Mouse (Mus musculus) embryonic stem cell, embryonic (primary cell): ENCODE measurements around the gene Stat5b.

Source experiments
- CTCF ChIA-PET, 4 experiments: fragments of 300-600 bp in 2 of 4; fragments of 350-600 bp in 2 of 4; sonication (Branson Sonifier 250); formaldehyde crosslinking; loops; one replicate each; lab custom pipeline; 2022; ENCODE audit warnings: inconsistent platforms in 2 of 4; lab: Charles Lee
- POLR2A ChIA-PET, 4 experiments: fragments of 300-600 bp in 2 of 4; fragments of 350-600 bp in 2 of 4; sonication (Branson Sonifier 250); formaldehyde crosslinking; loops; one replicate each; lab custom pipeline; 2022; ENCODE audit warnings: antibody characterized with exemption in 4 of 4, inconsistent platforms in 1 of 4; lab: Charles Lee

Stat5b gene

DNA sequence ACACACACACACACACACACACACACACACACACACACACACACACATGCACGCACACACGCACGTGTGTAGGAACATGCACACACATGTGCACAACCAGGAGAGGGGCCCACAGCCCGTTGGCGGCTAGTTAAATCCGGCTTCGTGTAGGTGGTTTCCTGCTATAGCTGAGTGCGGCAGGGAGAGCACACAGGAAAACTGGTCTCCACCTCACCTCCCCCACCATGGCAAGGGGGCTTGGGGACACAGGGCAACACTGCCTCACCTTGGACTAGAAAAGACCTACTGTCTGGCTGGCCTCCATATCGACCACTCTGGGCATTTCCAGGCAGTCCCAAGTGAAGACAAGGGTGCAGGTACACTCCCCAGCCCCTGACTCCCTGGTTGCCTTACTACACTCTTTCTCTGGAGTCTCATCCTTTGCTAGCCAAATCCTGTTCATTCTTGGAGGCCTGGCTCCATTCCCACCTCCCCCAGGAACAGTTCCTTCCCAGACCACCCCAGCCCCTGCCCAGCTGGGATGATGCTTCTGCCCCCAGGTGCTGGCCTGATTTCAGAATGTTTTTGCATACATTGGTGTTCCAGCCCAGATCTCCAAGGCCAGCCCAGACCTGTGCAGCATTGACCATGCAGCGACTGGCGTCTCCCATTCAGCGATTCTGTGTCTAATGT is 96.4 kb downstream of the Stat5b start:
- ChIA-PET POLR2A (interaction anchor here in 1 of 4 experiments (1.3 kb wide), 1 partner anchor 16 kb away, joined by 5 read pairs; the partner anchor contains the start of gene Rab5c), CTCF (interaction anchor here in 1 of 4 experiments (0.6 kb wide), 1 partner anchor 79 kb away, joined by 4 read pairs; no protein-coding TSS in a partner anchor)

DNA sequence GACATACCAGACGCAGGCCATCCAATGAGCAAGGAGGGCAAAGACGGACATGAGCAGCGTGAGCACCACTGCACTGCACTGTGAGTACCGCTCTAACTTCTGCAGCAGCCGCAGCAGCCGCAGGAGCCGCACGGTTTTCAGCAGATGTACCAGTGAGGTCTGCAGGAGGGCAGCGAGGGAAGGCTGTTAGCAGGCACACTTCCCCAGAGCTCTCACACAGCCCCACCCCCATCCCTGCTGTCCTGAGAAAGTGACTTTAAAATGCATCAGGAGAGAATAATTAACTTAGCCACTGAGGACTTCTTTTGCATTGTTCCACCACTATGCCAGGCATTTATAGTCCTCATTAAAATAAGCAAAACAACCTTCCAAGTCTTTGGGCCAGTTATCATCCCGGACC is 98.2 kb downstream of the Stat5b start:
- ChIA-PET CTCF (interaction anchor here in 2 of 4 experiments (1.3 to 1.8 kb wide), 2 partner anchors 9 to 10 kb away, joined by 4 to 5 read pairs; no protein-coding TSS in a partner anchor), POLR2A (interaction anchor here in 3 of 4 experiments (0.9 to 1.5 kb wide), 4 partner anchors 8 to 15 kb away, joined by 3 to 7 read pairs (median 3); partner anchors contain the start of genes Rab5c (in 3 of the 3) and Kcnh4 (in 1 of the 3))

DNA sequence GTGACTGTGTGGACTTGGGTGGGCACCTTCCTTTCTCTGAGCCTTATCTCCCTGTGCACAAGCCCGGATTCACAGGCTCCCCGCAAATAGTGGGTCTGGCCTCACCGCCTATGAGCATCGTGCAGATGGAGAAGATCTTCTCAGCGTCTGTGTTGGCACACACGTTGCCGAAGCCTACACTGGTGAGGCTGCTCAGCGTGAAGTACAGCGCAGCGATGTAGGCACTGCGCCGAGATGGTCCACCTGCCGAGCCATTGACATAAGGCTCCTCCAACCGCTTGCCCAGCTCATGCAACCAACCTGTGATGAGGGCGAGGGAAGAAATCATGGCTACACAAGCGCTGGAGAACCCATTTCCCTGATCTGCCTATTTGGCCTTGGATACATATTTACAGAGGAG is 100.4 kb downstream of the Stat5b start:
- POLR2A ChIA-PET = interaction anchor here in 3 of 4 experiments (0.7 to 2.9 kb wide), 4 partner anchors 9 to 353 kb away, joined by 3 to 10 read pairs (median 3); partner anchors contain the start of genes Jup (in 1 of the 3) and Rab5c (in 1 of the 3)

DNA sequence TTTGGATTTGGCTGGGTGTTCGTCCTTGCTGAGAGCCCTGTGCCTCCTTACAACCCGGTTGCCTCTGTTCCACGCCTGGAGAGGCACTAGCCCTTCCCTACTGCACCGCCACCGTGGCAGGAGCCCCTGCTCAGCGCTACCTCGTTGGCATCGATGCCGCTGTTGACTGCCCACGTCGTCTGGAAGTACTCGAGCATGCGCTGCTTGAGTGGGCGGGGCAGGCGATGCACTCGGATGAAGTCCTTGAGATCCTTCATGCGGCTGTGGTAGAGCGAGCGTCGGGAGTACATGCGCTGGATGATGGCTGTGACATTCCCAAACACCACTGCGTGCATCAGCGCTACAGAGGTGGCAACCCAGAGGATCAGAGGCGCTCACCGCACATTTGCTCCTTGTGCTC is 101.1 kb downstream of the Stat5b start:
- POLR2A ChIA-PET = interaction anchor here in 1 of 4 experiments (2.9 kb wide), 1 partner anchor 11 kb away, joined by 10 read pairs; the partner anchor contains the start of gene Rab5c
- CTCF ChIA-PET = interaction anchor here in 2 of 4 experiments (0.9 to 1.3 kb wide), 2 partner anchors 12 kb away, joined by 3 read pairs; no protein-coding TSS in a partner anchor

More for the DNA sequence above, 100.4 kb downstream of the Stat5b start:
- CTCF ChIA-PET = interaction anchor here in 2 of 4 experiments (0.5 to 0.9 kb wide), 3 partner anchors 11 to 208 kb away, joined by 3 to 8 read pairs (median 3); no protein-coding TSS in a partner anchor

DNA sequence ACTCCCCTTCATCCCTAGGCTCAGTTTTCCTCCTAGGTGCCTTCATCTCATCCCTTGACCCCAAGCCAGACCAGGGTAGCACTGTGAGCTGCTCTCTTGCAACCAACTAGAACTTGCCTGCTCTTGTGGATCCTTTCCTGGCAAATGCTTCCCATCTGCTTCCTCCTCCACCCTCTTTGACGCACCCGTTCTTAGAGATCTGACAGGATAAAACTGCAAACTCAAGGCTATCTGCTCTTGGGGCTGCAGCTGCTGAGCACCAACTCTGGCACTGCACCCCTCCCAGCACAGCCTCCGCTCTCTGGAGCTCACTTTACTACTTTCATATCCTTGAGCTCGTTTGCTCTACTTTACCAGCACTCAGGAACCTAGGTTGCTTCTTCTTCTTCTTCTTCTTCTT is 101.9 kb downstream of the Stat5b start:
- ChIA-PET CTCF (interaction anchor here (0.5 to 1.3 kb wide), 5 partner anchors 10 to 84 kb away, joined by 3 to 6 read pairs (median 4); no protein-coding TSS in a partner anchor), POLR2A (interaction anchor here in 2 of 4 experiments (0.7 to 2.9 kb wide), 4 partner anchors 10 to 222 kb away, joined by 3 to 10 read pairs (median 6); partner anchors contain the start of gene Rab5c (in 2 of the 2))

DNA sequence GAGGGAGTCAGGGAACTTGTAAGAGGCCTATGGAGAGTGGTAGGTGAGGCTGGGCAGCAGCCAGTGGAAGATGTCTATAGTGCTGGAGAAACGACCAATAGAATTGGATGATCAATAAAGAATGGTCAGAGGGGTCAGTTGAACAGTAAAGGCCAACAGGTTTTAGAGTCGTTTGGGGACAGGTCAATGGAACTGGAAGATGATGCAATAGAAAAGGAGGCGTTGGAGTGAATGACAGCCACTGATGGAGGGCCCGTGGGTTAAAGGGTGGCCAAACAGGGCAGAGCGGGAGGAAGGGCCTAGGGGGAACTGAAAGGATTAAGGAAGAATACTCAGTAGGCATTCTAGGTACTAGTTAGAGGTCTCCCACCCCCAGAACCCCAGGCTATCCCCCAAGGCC is 103.4 kb downstream of the Stat5b start:
- ChIA-PET CTCF (interaction anchor here in 3 of 4 experiments (0.6 to 2.4 kb wide), 4 partner anchors 9 to 1578 kb away, joined by 3 to 17 read pairs (median 4); partner anchors contain the start of gene Rab5c (in 1 of the 3)), POLR2A (interaction anchor here in 3 of 4 experiments (0.6 to 1.3 kb wide), 7 partner anchors 9 to 1037 kb away, joined by 3 to 10 read pairs (median 4); partner anchors contain the start of gene Rab5c (in 2 of the 3))

DNA sequence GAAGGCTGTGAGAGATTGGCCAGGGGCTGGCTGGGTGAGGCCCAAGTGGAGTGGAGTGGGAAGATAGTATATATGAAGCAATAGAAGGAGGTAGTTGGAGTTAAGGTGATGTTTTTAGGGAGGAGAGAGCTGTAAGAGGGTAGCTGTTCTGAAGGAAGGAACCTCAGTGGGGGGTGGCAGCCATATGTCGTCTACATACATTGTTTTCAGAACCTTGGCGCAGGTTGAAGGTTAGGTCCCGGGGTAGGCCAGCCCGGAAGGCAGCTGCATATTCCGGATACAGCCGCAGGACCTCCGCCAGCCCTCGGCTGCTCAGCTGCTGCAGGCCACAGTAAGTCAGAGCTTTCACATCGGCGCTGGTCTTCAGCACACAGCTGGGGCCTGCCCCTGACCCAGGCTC is 104.0 kb downstream of the Stat5b start:
- CTCF ChIA-PET = interaction anchor here (0.8 to 2.4 kb wide), 4 partner anchors 9 to 15 kb away, joined by 3 to 17 read pairs (median 4); partner anchors contain the start of gene Rab5c (in 1 of the 4)
- POLR2A ChIA-PET = interaction anchor here (0.6 to 1.3 kb wide), 8 partner anchors 8 to 1037 kb away, joined by 3 to 10 read pairs (median 4); partner anchors contain the start of gene Rab5c (in 2 of the 4)

DNA sequence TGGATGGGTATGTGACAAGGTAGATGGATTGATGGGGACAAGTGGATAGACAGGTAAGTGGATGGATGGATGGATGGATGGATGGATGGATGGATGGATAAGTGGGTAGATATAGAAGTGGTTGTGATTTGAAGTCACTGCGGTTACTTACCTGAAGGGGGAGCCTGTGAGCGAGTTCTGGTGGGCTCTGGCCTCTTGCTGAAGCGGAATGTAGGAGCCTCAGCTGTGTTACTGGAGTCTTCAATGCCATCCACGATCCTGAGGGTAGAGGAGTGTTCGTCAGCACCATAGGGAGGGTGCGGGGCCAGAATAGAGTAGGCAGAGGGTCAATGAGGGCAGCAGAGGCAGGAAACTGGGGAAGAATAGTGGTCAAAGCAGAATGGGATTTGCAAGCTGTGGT is 105.4 kb downstream of the Stat5b start:
- ChIA-PET POLR2A (interaction anchor here in 3 of 4 experiments (0.6 to 1.2 kb wide), 12 partner anchors 9 to 425 kb away, joined by 3 to 6 read pairs (median 3); partner anchors contain the start of genes Dhx58 (in 1 of the 3), Eif1 (in 1 of the 3), Kat2a (in 1 of the 3) and Stat3 (in 1 of the 3)), CTCF (interaction anchor here (0.5 to 5.6 kb wide), 23 partner anchors 14 to 313 kb away, joined by 3 to 56 read pairs (median 3); partner anchors contain the start of genes Kcnh4 (in 2 of the 4), Ghdc (in 1 of the 4), Hcrt (in 1 of the 4) and Hspb9 (in 1 of the 4))

DNA sequence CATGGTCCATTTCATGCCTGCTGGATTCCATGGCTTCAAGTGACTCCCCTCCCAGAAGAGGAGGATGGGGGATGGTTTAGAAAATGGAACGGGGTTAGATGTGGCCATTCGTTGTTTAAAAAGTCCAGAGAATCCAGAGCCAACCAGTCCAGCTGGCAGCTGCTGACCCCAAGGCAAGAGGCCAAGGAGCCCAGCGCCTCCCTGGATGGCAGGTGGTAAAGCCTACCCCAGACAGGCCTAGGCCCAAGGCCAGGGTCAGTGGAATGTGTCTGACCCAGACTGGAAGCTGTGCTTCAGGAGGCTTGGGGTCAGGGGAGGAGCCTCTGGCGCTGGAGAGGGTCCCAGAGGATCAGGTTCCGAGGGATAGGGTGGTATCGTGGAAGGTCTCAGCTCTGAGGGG is 109.2 kb downstream of the Stat5b start:
- ChIA-PET POLR2A (interaction anchor here in 3 of 4 experiments (0.6 to 1.4 kb wide), 6 partner anchors 17 to 330 kb away, joined by 3 to 4 read pairs (median 3); partner anchors contain the start of gene Stat3 (in 1 of the 3)), CTCF (interaction anchor here in 3 of 4 experiments (0.7 to 5.6 kb wide), 5 partner anchors 19 to 130 kb away, joined by 3 to 56 read pairs (median 5); partner anchors contain the start of genes Hcrt (in 1 of the 3) and Kcnh4 (in 1 of the 3))

DNA sequence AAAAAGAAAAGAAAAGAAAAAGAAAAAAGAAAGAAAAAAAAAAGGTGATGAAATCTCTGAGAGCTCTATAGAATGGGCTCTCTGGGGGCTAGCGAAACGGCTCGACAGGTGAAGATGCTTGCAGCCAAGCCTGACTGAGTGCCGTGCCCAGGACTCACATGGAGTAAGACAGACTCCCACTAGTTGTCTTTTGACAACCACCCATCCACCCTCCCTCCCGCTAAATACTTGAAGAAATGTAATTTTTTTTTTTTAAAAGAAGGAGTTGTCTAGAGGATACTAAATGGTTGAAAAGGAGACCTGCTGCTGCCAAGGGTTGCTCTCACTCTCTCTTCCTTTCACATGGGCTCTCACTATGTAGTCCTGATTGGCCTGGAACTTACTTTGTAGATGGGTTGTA is 111.8 kb downstream of the Stat5b start:
- POLR2A ChIA-PET = interaction anchor here (0.6 to 4.0 kb wide), 61 partner anchors 8 to 681 kb away, joined by 3 to 33 read pairs (median 5); partner anchors contain the start of genes Kcnh4 (in 4 of the 4), Acly (in 2 of the 4), Ghdc (in 2 of the 4) and Jup (in 2 of the 4)

DNA sequence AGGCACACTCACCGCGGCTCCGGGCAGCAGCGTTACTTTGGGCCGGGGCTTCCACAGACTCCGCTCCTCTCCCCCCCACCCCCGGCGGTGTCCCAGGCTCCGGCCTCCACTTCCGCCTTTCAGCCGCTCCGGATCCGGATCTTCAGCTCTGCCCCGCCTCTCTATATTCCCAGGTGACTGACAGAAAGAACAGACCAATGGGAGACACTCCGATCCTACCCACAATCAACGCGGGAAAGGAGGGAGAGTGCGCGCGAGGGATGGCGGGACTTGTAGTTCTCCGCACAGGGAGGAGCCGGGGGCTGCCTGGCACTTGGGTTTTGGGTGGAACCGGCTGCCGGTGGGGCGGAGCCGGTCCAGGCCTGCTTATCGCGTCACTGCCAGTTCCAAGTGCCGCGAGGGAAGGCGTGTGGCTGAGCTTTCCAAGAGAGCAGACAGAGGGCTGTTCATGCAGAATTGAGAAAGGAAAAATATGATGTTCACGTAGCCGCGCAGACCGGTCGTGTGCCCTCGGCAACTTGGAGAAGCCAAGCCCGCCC is 112.4 kb downstream of the Stat5b start, which contains the start of gene Rab5c:
Gene Rab5c (minus strand): TSS at position 150 of the 539 bp plus-strand sequence.
- ChIA-PET CTCF (interaction anchor here (0.7 to 3.0 kb wide), 19 partner anchors 9 to 522 kb away, joined by 3 to 15 read pairs (median 5); partner anchors contain the start of genes Hspb9 (in 2 of the 4), Acly (in 1 of the 4), Dnajc7 (in 1 of the 4) and Ghdc (in 1 of the 4)), POLR2A (interaction anchor here (0.6 to 4.0 kb wide), 90 partner anchors 8 to 704 kb away, joined by 3 to 33 read pairs (median 4); partner anchors contain the start of genes Kcnh4 (in 4 of the 4), Ghdc (in 3 of the 4), Kat2a (in 3 of the 4) and Rpl27 (in 3 of the 4))

More for the DNA sequence above, 111.8 kb downstream of the Stat5b start:
- CTCF ChIA-PET = interaction anchor here (0.6 to 3.0 kb wide), 10 partner anchors 12 to 493 kb away, joined by 3 to 15 read pairs (median 6); partner anchors contain the start of gene Hspb9 (in 1 of the 4)

DNA sequence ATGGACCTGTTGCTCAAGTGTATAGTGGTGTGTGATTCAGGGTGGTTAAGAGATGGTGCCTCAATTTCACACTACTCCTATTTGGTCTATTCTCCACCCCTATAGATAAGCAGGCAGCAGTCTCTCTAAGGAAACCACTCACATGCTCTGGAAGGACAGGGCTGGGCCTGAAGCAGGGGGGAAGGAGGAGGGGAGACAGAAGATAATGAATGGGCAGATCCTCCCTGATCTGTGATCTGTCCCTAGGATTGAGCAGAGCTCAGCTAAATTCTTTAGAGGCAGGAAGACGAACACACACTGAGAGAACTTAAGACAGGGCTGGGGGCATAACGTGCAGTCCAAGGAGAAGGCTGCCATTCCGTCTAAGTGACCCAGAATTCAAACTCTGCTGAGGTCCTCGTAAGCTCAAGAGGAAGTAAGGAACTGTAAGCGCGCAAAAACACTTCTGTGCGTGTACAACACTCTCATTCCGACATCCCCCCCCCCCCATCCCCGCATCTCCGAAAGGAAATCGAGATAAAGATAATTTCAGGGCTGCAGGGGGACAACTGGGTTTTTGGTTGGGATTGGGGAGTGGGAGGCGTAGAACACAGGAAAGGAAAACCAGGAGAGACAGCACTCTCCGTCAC is 113.3 kb downstream of the Stat5b start:
- ChIA-PET CTCF (interaction anchor here (0.7 to 3.0 kb wide), 15 partner anchors 10 to 523 kb away, joined by 3 to 15 read pairs (median 4); partner anchors contain the start of genes Hspb9 (in 2 of the 4), Acly (in 1 of the 4), Dnajc7 (in 1 of the 4) and Wnk4 (in 1 of the 4)), POLR2A (interaction anchor here (0.7 to 4.0 kb wide), 63 partner anchors 8 to 705 kb away, joined by 3 to 33 read pairs (median 5); partner anchors contain the start of genes Ghdc (in 3 of the 4), Eif1 (in 2 of the 4), Hspb9 (in 2 of the 4) and Kat2a (in 2 of the 4))

DNA sequence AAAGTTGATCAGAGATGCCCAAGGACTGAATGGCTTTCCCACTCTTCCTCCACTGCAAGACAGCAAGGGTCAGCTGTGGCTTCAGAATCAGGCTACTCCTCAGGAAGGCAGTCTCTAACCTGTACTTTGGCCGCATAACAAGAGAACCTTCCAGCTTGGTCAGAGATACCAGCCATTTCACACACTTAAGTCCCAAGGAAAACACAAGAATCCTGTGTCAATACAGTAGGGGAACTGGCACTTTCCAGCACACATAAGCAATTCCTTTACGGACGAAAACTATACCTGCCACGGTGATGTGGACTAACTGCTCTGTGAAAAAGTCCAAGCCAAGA is 113.8 kb downstream of the Stat5b start:
- POLR2A ChIA-PET = interaction anchor here in 3 of 4 experiments (1.0 to 4.0 kb wide), 15 partner anchors 9 to 417 kb away, joined by 3 to 33 read pairs (median 10); partner anchors contain the start of genes Hspb9 (in 2 of the 3), Kat2a (in 2 of the 3), Acly (in 1 of the 3) and Eif1 (in 1 of the 3)

DNA sequence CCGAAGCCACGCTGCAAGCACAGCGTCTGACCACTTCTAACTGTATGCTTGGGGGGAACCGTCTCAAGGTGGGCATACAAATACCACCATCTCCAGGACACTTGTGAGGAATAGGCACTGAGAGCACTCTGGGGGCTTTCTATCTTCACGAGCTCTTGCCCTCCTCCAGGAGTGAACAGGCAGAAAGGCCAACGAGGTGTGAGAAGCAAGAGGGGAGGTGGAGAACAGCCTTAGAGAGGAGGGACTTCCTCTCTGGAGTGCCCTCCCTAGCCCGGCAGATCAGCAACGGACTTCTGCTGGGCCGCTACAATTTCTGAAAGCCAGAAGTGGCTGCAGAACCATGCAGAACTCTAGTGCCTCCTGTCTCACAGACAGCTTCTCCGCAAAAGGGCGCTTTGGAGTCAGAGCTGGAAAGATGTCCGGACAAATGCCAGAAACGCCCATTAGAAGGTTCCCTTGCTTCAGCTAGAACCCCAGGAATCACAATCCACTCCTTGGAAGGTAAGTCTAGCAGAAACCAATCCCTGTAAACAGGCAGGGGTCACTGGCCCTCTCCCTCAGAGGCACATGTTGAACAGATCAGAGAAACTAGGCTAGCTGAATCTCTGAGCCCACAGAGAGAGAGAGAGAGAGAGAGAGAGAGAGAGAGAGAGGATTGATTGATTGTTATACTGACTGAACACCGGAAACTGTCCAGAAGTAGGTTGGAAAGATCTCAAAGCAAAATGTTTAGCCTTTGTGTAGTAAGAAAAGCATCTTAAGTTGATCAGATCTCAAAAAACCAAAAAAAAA is 114.4 kb downstream of the Stat5b start:
- CTCF ChIA-PET = interaction anchor here in 3 of 4 experiments (0.7 to 3.0 kb wide), 7 partner anchors 11 to 155 kb away, joined by 3 to 15 read pairs (median 5); partner anchors contain the start of gene Hspb9 (in 1 of the 3)
- POLR2A ChIA-PET = interaction anchor here in 3 of 4 experiments (0.5 to 4.0 kb wide), 15 partner anchors 8 to 208 kb away, joined by 3 to 33 read pairs (median 6); partner anchors contain the start of genes Hspb9 (in 2 of the 3), Kat2a (in 2 of the 3), Acly (in 1 of the 3) and Stat3 (in 1 of the 3)

More for the DNA sequence above, 113.8 kb downstream of the Stat5b start:
- CTCF ChIA-PET = interaction anchor here (0.7 to 3.0 kb wide), 8 partner anchors 12 to 154 kb away, joined by 3 to 15 read pairs (median 6); partner anchors contain the start of genes Dnajc7 (in 1 of the 4) and Hspb9 (in 1 of the 4)
